Mouse (Mus musculus): Measurements from ENCODE around the gene Zgrf1. TPM values are rescaled to one million over a fixed set of nuclear protein-coding genes. Genes with fewer than 3 reads are reported as not detected.

The Zgrf1 gene
- polyA plus RNA-seq, 2 experiments, result 4.0 to 4.7 TPM

GRCm38 (mm10) chr3:127634101-127634983, 81.1 kb downstream of the Zgrf1 start:
- TF ChIP-seq CTCF (IDR thresholded peaks at IDR 0.05; ENCODE audit: low read depth) (peak; percentile 87), EP300 (IDR thresholded peaks at IDR 0.05; ENCODE audit: low read depth) (no peak)
- peak overlapping the region; percentile 5 for H3K4me2 ChIP-seq (ENCODE audit: low read depth)
- H3K4me1 ChIP-seq (replicated peaks; ENCODE audit: control insufficient read depth in 2 of 2, insufficient read depth in 2 of 2, low read length in 1 of 2), result no peaks in the 10 kb centered on the region
- H3K4me3 ChIP-seq (ENCODE audit: insufficient read depth in 1 of 2, low read depth in 2 of 2, low read length in 2 of 2), result peak overlapping the region in 1 of 2 experiments; percentile 25; a peak in 2 of 4 replicates
- H3K9ac ChIP-seq (replicated peaks), result no peak overlapping the region
- H3K27ac ChIP-seq, result no peak overlapping the region
- H3K36me3 ChIP-seq (replicated peaks; ENCODE audit: control insufficient read depth, insufficient read depth, low read depth), result no peaks in the 10 kb centered on the region
- H3K9me3 ChIP-seq (ENCODE audit: control insufficient read depth, low read length), result no peaks in the 10 kb centered on the region
- ATAC-seq (ENCODE audit: insufficient read depth) (peak; percentile 62; the same call in 1 of the 2 replicates), DNase-seq (ENCODE audit: low read depth in 3 of 3, low spot score in 3 of 3) (peak in 2 of 3 experiments; percentile 9 to 19)
- WGBS (ENCODE audit: insufficient replicate concordance), result under 1% methylated on average over 58 of the region's 58 CpGs
- H3K27me3 ChIP-seq (ENCODE audit: control insufficient read depth, insufficient read depth, low read length), result peaks cover 92% of the 10 kb centered on the region

GRCm38 (mm10) chr3:127634984-127635349, 81.7 kb downstream of the Zgrf1 start:
- no peak overlapping the region for H3K9ac ChIP-seq (replicated peaks)
- TF ChIP-seq CTCF (IDR thresholded peaks at IDR 0.05; ENCODE audit: low read depth), result no peak
- no peak for TF ChIP-seq EP300 (IDR thresholded peaks at IDR 0.05; ENCODE audit: low read depth)
- H3K27me3 ChIP-seq (ENCODE audit: control insufficient read depth, insufficient read depth, low read length), result peaks cover 92% of the 10 kb centered on the region
- no peak overlapping the region for H3K27ac ChIP-seq
- H3K4me2 ChIP-seq (ENCODE audit: low read depth), result no peak overlapping the region
- ATAC-seq (ENCODE audit: insufficient read depth) (no peak), DNase-seq (ENCODE audit: low read depth in 3 of 3, low spot score in 3 of 3) (no peak)
- no peaks in the 10 kb centered on the region for H3K36me3 ChIP-seq (replicated peaks; ENCODE audit: control insufficient read depth, insufficient read depth, low read depth)
- 4% methylated on average over 3 of the region's 3 CpGs for WGBS (ENCODE audit: insufficient replicate concordance)
- no peaks in the 10 kb centered on the region for H3K9me3 ChIP-seq (ENCODE audit: control insufficient read depth, low read length)
- H3K4me1 ChIP-seq (replicated peaks; ENCODE audit: control insufficient read depth in 2 of 2, insufficient read depth in 2 of 2, low read length in 1 of 2), result no peaks in the 10 kb centered on the region
- no peak overlapping the region for H3K4me3 ChIP-seq (ENCODE audit: insufficient read depth in 1 of 2, low read depth in 2 of 2, low read length in 2 of 2)

GRCm38 (mm10) chr3:127639875-127640761, 86.8 kb downstream of the Zgrf1 start:
- 2% methylated on average over 36 of the region's 36 CpGs for WGBS (ENCODE audit: insufficient replicate concordance)
- H3K27ac ChIP-seq, result no peak overlapping the region
- no peak for DNase-seq (ENCODE audit: low read depth in 3 of 3, low spot score in 3 of 3)
- peaks cover 79% of the 10 kb centered on the region for H3K27me3 ChIP-seq (ENCODE audit: control insufficient read depth, insufficient read depth, low read length)
- TF ChIP-seq EP300 (IDR thresholded peaks at IDR 0.05; ENCODE audit: low read depth) (no peak), CTCF (IDR thresholded peaks at IDR 0.05; ENCODE audit: low read depth) (peak; percentile 59)
- no peaks in the 10 kb centered on the region for H3K4me1 ChIP-seq (replicated peaks; ENCODE audit: control insufficient read depth in 2 of 2, insufficient read depth in 2 of 2, low read length in 1 of 2)
- H3K4me2 ChIP-seq (ENCODE audit: low read depth), result no peak overlapping the region
- no peak overlapping the region for H3K9ac ChIP-seq (replicated peaks)
- H3K9me3 ChIP-seq (ENCODE audit: control insufficient read depth, low read length), result no peaks in the 10 kb centered on the region
- H3K4me3 ChIP-seq (ENCODE audit: insufficient read depth in 1 of 2, low read depth in 2 of 2, low read length in 2 of 2), result no peak overlapping the region
- H3K36me3 ChIP-seq (replicated peaks; ENCODE audit: control insufficient read depth, insufficient read depth, low read depth), result no peaks in the 10 kb centered on the region
- ATAC-seq (ENCODE audit: insufficient read depth), result no peak

GRCm38 (mm10) chr3:127640762-127641700, 87.7 kb downstream of the Zgrf1 start:
- ATAC-seq (ENCODE audit: insufficient read depth), result no peak
- H3K4me1 ChIP-seq (replicated peaks; ENCODE audit: control insufficient read depth in 2 of 2, insufficient read depth in 2 of 2, low read length in 1 of 2), result no peaks in the 10 kb centered on the region
- H3K9ac ChIP-seq (replicated peaks), result no peak overlapping the region
- H3K27me3 ChIP-seq (ENCODE audit: control insufficient read depth, insufficient read depth, low read length), result peaks cover 76% of the 10 kb centered on the region
- H3K36me3 ChIP-seq (replicated peaks; ENCODE audit: control insufficient read depth, insufficient read depth, low read depth), result no peaks in the 10 kb centered on the region
- H3K4me3 ChIP-seq (ENCODE audit: insufficient read depth in 1 of 2, low read depth in 2 of 2, low read length in 2 of 2), result no peak overlapping the region
- DNase-seq (ENCODE audit: low read depth in 3 of 3, low spot score in 3 of 3), result no peak
- WGBS (ENCODE audit: insufficient replicate concordance), result 6% methylated on average over 37 of the region's 37 CpGs
- no peak for TF ChIP-seq CTCF (IDR thresholded peaks at IDR 0.05; ENCODE audit: low read depth)
- TF ChIP-seq EP300 (IDR thresholded peaks at IDR 0.05; ENCODE audit: low read depth), result no peak
- H3K9me3 ChIP-seq (ENCODE audit: control insufficient read depth, low read length), result no peaks in the 10 kb centered on the region
- H3K4me2 ChIP-seq (ENCODE audit: low read depth), result no peak overlapping the region
- no peak overlapping the region for H3K27ac ChIP-seq
